Mouse (Mus musculus) B cell, adult (primary cell): ENCODE data around the gene Zfp987. TPM values are rescaled to one million over a fixed set of nuclear protein-coding genes. Genes with fewer than 3 reads are reported as not detected.

Source experiments
- total RNA-seq: library from RNA; stranded (reverse); gene quantifications from 4 replicates; pipeline ENCODE4 v1.2.4, GENCODE M21; 2023; ENCODE audit not compliant: inconsistent age

Gene Zfp987
- total RNA-seq: 1.9 to 3.2 TPM (median 2.8 TPM) in 4 replicates

GRCm38 (mm10) chr4:146096998-146097397, at the start of gene Zfp987:
Gene Zfp987, plus strand, starts transcription at chr4:146097298.

GRCm38 (mm10) chr4:146156524-146156923, 59.4 kb downstream of the Zfp987 start, which contains the start of gene Zfp600:
Gene Zfp600, plus strand, starts transcription at chr4:146156824.

Other genes with a start within 250 kb of the Zfp987 start
- gene Zfp986, start 228.5 kb upstream of the Zfp987 start, total RNA-seq: not detected in 4 replicates
- not detected in 4 replicates for gene Zfp600, start 59.5 kb downstream of the Zfp987 start, total RNA-seq